Mouse (Mus musculus) embryonic facial prominence, embryonic 11.5 days (tissue): Measurements from ENCODE around the gene Vmn1r160. TPM values are rescaled to one million over a fixed set of nuclear protein-coding genes. Genes with fewer than 3 reads are reported as not detected.
"Not testable (repeated sequence)": the region's sequence is repeated elsewhere in the genome, so short reads cannot be mapped to it uniquely, and the experiment has no call there.

ENCODE experiments used
- ATAC-seq: fragments of 200-750 bp; cut with Nextera tagmentation; replicated peaks from 2 replicates; pipeline ENCODE4 v1.8.0; 2017; ENCODE audit warnings: low read depth; ENCODE audit not compliant: insufficient number of reproducible peaks, low FRiP score, low TSS enrichment
- DNase-seq: peaks from one replicate; pipeline ENCODE4 v3.0.0-alpha.2; 2015; ENCODE audit warnings: low spot score
- H3K27ac ChIP-seq: fragments of 300-500 bp; sonication (generic); replicated peaks from 2 replicates; pipeline ENCODE4 v1.5.1; 2014; ENCODE audit warnings: mild to moderate bottlenecking, low read depth, low read length, control low read depth
- H3K27me3 ChIP-seq: fragments of 300-500 bp; sonication (generic); 2 replicates; pipeline ENCODE4 v1.6.1; 2014; ENCODE audit warnings: mild to moderate bottlenecking, low read length, moderate library complexity, mixed read lengths; ENCODE audit not compliant: control insufficient read depth, insufficient read depth
- H3K36me3 ChIP-seq: fragments of 300-500 bp; sonication (generic); replicated peaks from 2 replicates; pipeline ENCODE4 v1.6.1; 2014; ENCODE audit warnings: low read depth, mild to moderate bottlenecking, low read length, moderate library complexity, mixed read lengths; ENCODE audit not compliant: control insufficient read depth, insufficient read depth
- H3K4me1 ChIP-seq: fragments of 300-500 bp; sonication (generic); 2 replicates; pipeline ENCODE4 v1.6.1; 2014; ENCODE audit warnings: low read length, mixed read lengths; ENCODE audit not compliant: control insufficient read depth, insufficient read depth
- H3K4me2 ChIP-seq: fragments of 300-500 bp; sonication (generic); 2 replicates; pipeline ENCODE4 v1.6.1; 2014; ENCODE audit warnings: low read depth, mild to moderate bottlenecking, control low read depth, low read length, moderate library complexity
- H3K4me3 ChIP-seq: fragments of 300-500 bp; sonication (generic); 2 replicates; pipeline ENCODE4 v1.5.1; 2014; ENCODE audit warnings: low read depth, low read length, control low read depth
- H3K9ac ChIP-seq: fragments of 300-500 bp; sonication (generic); replicated peaks from 2 replicates; pipeline ENCODE4 v1.6.1; 2014; ENCODE audit warnings: mild to moderate bottlenecking, control low read depth, low read length
- H3K9me3 ChIP-seq: fragments of 300-500 bp; sonication (generic); replicated peaks from 2 replicates; pipeline ENCODE4 v1.6.1; 2016; ENCODE audit warnings: mild to moderate bottlenecking, low read length, inconsistent platforms, mixed read lengths; ENCODE audit not compliant: control insufficient read depth
- WGBS: fragments of 180-500 bp; shearing (Covaris S2); extraction: QIAGEN DNeasy Blood & Tissue Kit; methylation state at CpG from one replicate; pipeline ENCODE4 v1.1.7; 2014; 5-methylcytosine and 5-hydroxymethylcytosine counted together
- polyA plus RNA-seq: library from polyadenylated mRNA; unstranded; fragments of >200 nt; fragmentation: Nextera tagmentation; extraction: Ambion mirVana; gene quantifications from 2 replicates; pipeline ENCODE4 v1.2.1, GENCODE M21; 2014

The Vmn1r160 gene
- not detected in 2 replicates for polyA plus RNA-seq

DNA sequence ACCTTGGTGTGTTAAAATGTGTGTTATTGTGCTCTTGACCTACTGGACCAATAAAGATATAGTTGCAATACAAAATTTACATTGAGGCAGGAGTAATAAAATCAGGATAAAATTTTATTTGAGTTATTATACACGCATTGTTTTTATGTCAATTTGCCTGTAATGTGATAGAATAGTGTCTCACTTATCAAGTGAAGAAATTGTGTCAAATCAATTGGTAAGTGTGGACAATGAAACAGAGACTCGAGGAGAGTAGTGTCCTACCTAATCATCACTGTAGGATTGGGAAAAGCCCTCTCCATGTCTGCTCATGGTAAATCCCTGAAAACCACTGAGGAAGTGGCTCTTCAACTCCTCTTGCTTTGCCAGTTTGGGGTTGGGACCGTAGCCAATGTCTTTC lies at the start of gene Vmn1r160:
Gene Vmn1r160, plus strand, starts transcription at position 301 of the 400 bp plus-strand sequence.
- H3K9me3 ChIP-seq, H3K27ac ChIP-seq, H3K4me1 ChIP-seq, ATAC-seq, H3K27me3 ChIP-seq, H3K4me3 ChIP-seq, H3K9ac ChIP-seq, H3K4me2 ChIP-seq, H3K36me3 ChIP-seq, DNase-seq: not testable (repeated sequence)
- 47% methylated on average over 1 of the region's 3 CpGs for WGBS

GRCm38 (mm10) chr7:22843505-22843904 lies 27.5 kb upstream of the Vmn1r160 start, which contains the start of gene Vmn1r159:
Gene Vmn1r159, minus strand, starts transcription at chr7:22843605.
- WGBS = 63% methylated on average over 2 of the region's 3 CpGs
- not testable (repeated sequence) for H3K27me3 ChIP-seq, H3K9ac ChIP-seq, H3K4me1 ChIP-seq, H3K9me3 ChIP-seq, H3K36me3 ChIP-seq, H3K27ac ChIP-seq, DNase-seq, ATAC-seq, H3K4me3 ChIP-seq, H3K4me2 ChIP-seq

Other genes with a start within 250 kb of the Vmn1r160 start
- gene Vmn1r155, start 213.2 kb upstream of the Vmn1r160 start, polyA plus RNA-seq = not detected in 2 replicates
- gene Gm8693, start 178.9 kb upstream of the Vmn1r160 start, polyA plus RNA-seq = not detected in 2 replicates
- not detected in 2 replicates for gene Gm4567, start 151.5 kb upstream of the Vmn1r160 start, polyA plus RNA-seq
- not detected in 2 replicates for gene Vmn1r157, start 109.5 kb upstream of the Vmn1r160 start, polyA plus RNA-seq
- gene Vmn1r158, start 80.4 kb upstream of the Vmn1r160 start, polyA plus RNA-seq = not detected in 2 replicates
- not detected in 2 replicates for gene Vmn1r159, start 27.6 kb upstream of the Vmn1r160 start, polyA plus RNA-seq
- gene Gm4214, start 113.4 kb downstream of the Vmn1r160 start, polyA plus RNA-seq = not detected in 2 replicates
- gene Gm4216, start 148.7 kb downstream of the Vmn1r160 start, polyA plus RNA-seq = not detected in 2 replicates
- gene Vmn1r163, start 184.3 kb downstream of the Vmn1r160 start, polyA plus RNA-seq = not detected in 2 replicates
- not detected in 2 replicates for gene Gm8720, start 196.2 kb downstream of the Vmn1r160 start, polyA plus RNA-seq